Mouse (Mus musculus) heart, embryonic 16.5 days (tissue): ENCODE data around the gene Pparg. TPM values are rescaled to one million over a fixed set of nuclear protein-coding genes. Genes with fewer than 3 reads are reported as not detected.

Experiments
- polyA plus RNA-seq: library from polyadenylated mRNA; unstranded; fragments of >200 nt; fragmentation: Nextera tagmentation; extraction: Ambion mirVana; gene quantifications from 2 replicates; pipeline ENCODE4 v1.2.1, GENCODE M21; 2015

The Pparg gene
- polyA plus RNA-seq, 1 experiment from 2014 or later: 4.0 TPM

Other genes with a start within 250 kb of the Pparg start
- 1.3 and 1.8 TPM in 2 replicates for gene Syn2, start 226.0 kb upstream of the Pparg start, polyA plus RNA-seq
- gene Gm17482, start 133.6 kb upstream of the Pparg start, polyA plus RNA-seq: not detected in 2 replicates
- 1.1 and 1.3 TPM in 2 replicates for gene Timp4, start 108.7 kb upstream of the Pparg start, polyA plus RNA-seq
- gene Tsen2, start 183.7 kb downstream of the Pparg start, polyA plus RNA-seq: 17.6 and 19.0 TPM in 2 replicates
- gene Mkrn2os, start 231.6 kb downstream of the Pparg start, polyA plus RNA-seq: 0.17 and 0.54 TPM in 2 replicates
- gene Mkrn2, start 241.0 kb downstream of the Pparg start, polyA plus RNA-seq: 26.2 and 26.7 TPM in 2 replicates